Mouse (Mus musculus): ENCODE results near the gene Thrsp.

The Thrsp gene

DNA sequence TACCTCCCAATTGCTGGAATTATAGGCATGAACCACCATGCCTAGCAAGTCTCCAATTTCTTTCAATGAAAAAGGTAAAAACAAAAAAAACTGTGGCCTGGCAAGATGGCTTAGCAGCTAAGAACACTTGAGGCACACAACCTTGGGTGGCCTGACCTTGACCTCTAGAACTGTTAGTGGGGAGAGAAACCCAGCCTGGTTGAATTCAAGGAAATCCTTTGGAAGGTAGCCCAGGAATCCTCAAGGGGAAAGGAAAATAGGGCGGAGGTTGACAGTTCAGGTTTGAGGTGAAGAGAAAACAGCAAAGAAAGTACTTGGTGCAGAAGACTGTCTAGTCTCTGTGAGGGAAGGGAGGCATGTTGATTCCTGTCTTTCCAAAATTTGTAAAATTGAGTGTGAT lies 3.1 kb downstream of the Thrsp start:
- Histone ChIP-seq H3K36me3 (ENCODE audit: insufficient read depth, low read length) (peaks cover 17% of the 10 kb centered on the region), H3K4me3 (replicated peaks; ENCODE audit: low read length) (no peak overlapping the region), H3K27me3 (ENCODE audit: insufficient read depth, low read length) (no peaks in the 10 kb centered on the region), H3K9me3 (ENCODE audit: low read length) (no peaks in the 10 kb centered on the region), H3K4me1 (replicated peaks; ENCODE audit: low read depth, low read length) (peaks cover 61% of the 10 kb centered on the region)
- TF ChIP-seq CTCF (conservative IDR thresholded peaks at IDR 0.05; ENCODE audit: low read length) (no peak), POU5F1 (IDR thresholded peaks at IDR 0.05; ENCODE audit: borderline replicate concordance, low read length) (no peak), NANOG (IDR thresholded peaks at IDR 0.05; ENCODE audit: borderline replicate concordance, low read length) (no peak)

GRCm38 (mm10) chr7:97413981-97414380 lies 3.5 kb downstream of the Thrsp start:
- Histone ChIP-seq H3K36me3 (ENCODE audit: insufficient read depth, low read length) (peaks cover 21% of the 10 kb centered on the region), H3K9me3 (ENCODE audit: low read length) (no peaks in the 10 kb centered on the region), H3K27me3 (ENCODE audit: insufficient read depth, low read length) (no peaks in the 10 kb centered on the region), H3K4me3 (replicated peaks; ENCODE audit: low read length) (no peak overlapping the region), H3K4me1 (replicated peaks; ENCODE audit: low read depth, low read length) (peaks cover 58% of the 10 kb centered on the region)
- no peak for TF ChIP-seq POU5F1 (IDR thresholded peaks at IDR 0.05; ENCODE audit: borderline replicate concordance, low read length)
- TF ChIP-seq NANOG (IDR thresholded peaks at IDR 0.05; ENCODE audit: borderline replicate concordance, low read length): no peak
- no peak for TF ChIP-seq CTCF (conservative IDR thresholded peaks at IDR 0.05; ENCODE audit: low read length)

DNA sequence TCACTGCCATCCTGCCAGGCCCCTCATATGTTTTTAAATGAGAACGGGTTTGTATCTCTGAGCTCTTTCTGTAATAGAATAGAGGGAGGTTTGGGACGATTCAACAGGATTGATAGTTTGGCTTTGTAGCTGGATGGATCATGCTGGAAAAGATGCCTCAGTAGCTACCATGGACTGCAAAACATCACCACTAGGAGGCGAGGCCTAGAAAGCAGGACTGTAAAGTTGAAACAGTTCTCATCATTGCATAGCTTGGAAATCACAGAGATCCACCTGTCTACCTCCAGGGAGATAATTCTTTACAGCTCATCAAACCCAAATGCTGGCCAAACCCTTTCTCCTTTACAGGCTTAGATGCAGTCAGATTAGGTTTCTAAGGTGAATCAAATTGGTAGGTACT lies 6.0 kb downstream of the Thrsp start:
- Histone ChIP-seq H3K36me3 (ENCODE audit: insufficient read depth, low read length) (peaks cover 34% of the 10 kb centered on the region), H3K4me3 (replicated peaks; ENCODE audit: low read length) (no peak overlapping the region), H3K4me1 (replicated peaks; ENCODE audit: low read depth, low read length) (peaks cover 52% of the 10 kb centered on the region), H3K9me3 (ENCODE audit: low read length) (no peaks in the 10 kb centered on the region), H3K27me3 (ENCODE audit: insufficient read depth, low read length) (no peaks in the 10 kb centered on the region)
- TF ChIP-seq CTCF (conservative IDR thresholded peaks at IDR 0.05; ENCODE audit: low read length) (peak; percentile 54), NANOG (IDR thresholded peaks at IDR 0.05; ENCODE audit: borderline replicate concordance, low read length) (no peak), POU5F1 (IDR thresholded peaks at IDR 0.05; ENCODE audit: borderline replicate concordance, low read length) (no peak)

GRCm38 (mm10) chr7:97411106-97411505 lies 6.4 kb downstream of the Thrsp start:
- Histone ChIP-seq H3K9me3 (ENCODE audit: low read length) (no peaks in the 10 kb centered on the region), H3K4me1 (replicated peaks; ENCODE audit: low read depth, low read length) (peaks cover 52% of the 10 kb centered on the region), H3K4me3 (replicated peaks; ENCODE audit: low read length) (no peak overlapping the region), H3K27me3 (ENCODE audit: insufficient read depth, low read length) (no peaks in the 10 kb centered on the region), H3K36me3 (ENCODE audit: insufficient read depth, low read length) (peaks cover 34% of the 10 kb centered on the region)
- TF ChIP-seq CTCF (conservative IDR thresholded peaks at IDR 0.05; ENCODE audit: low read length) (no peak), NANOG (IDR thresholded peaks at IDR 0.05; ENCODE audit: borderline replicate concordance, low read length) (no peak), POU5F1 (IDR thresholded peaks at IDR 0.05; ENCODE audit: borderline replicate concordance, low read length) (no peak)

- Histone ChIP-seq H3K27me3 (ENCODE audit: insufficient read depth, low read length) (no peaks in the 10 kb centered on the region), H3K9me3 (ENCODE audit: low read length) (no peaks in the 10 kb centered on the region), H3K4me3 (replicated peaks; ENCODE audit: low read length) (no peak overlapping the region), H3K4me1 (replicated peaks; ENCODE audit: low read depth, low read length) (peaks cover 21% of the 10 kb centered on the region), H3K36me3 (ENCODE audit: insufficient read depth, low read length) (peaks cover 40% of the 10 kb centered on the region)
- TF ChIP-seq NANOG (IDR thresholded peaks at IDR 0.05; ENCODE audit: borderline replicate concordance, low read length): no peak
- no peak for TF ChIP-seq CTCF (conservative IDR thresholded peaks at IDR 0.05; ENCODE audit: low read length)
- TF ChIP-seq POU5F1 (IDR thresholded peaks at IDR 0.05; ENCODE audit: borderline replicate concordance, low read length): no peak
Observed at GRCm38 (mm10) chr7:97407145-97407544, 10.4 kb downstream of the Thrsp start.

GRCm38 (mm10) chr7:97399960-97400715 lies 17.4 kb downstream of the Thrsp start, which contains the start of gene Ndufc2:
Gene Ndufc2 (plus strand): TSS chr7:97400003.
- H3K4me1 ChIP-seq (replicated peaks; ENCODE audit: low read depth, low read length): peaks cover 29% of the 10 kb centered on the region
- no peaks in the 10 kb centered on the region for H3K9me3 ChIP-seq (ENCODE audit: low read length)
- H3K4me3 ChIP-seq (replicated peaks; ENCODE audit: low read length): peak within 1 kb of the TSS; percentile 96
- no peaks in the 10 kb centered on the region for H3K27me3 ChIP-seq (ENCODE audit: insufficient read depth, low read length)
- peaks cover 10% of the 10 kb centered on the region; the same call in 1 of the 2 replicates for H3K36me3 ChIP-seq (ENCODE audit: insufficient read depth, low read length)
- no peak for TF ChIP-seq POU5F1 (IDR thresholded peaks at IDR 0.05; ENCODE audit: borderline replicate concordance, low read length)
- no peak for TF ChIP-seq NANOG (IDR thresholded peaks at IDR 0.05; ENCODE audit: borderline replicate concordance, low read length)
- TF ChIP-seq CTCF (conservative IDR thresholded peaks at IDR 0.05; ENCODE audit: low read length): no peak

- Histone ChIP-seq H3K9me3 (ENCODE audit: low read length) (no peaks in the 10 kb centered on the region), H3K27me3 (ENCODE audit: insufficient read depth, low read length) (no peaks in the 10 kb centered on the region), H3K4me3 (replicated peaks; ENCODE audit: low read length) (no peak overlapping the region), H3K36me3 (ENCODE audit: insufficient read depth, low read length) (peaks cover 10% of the 10 kb centered on the region; the same call in 1 of the 2 replicates), H3K4me1 (replicated peaks; ENCODE audit: low read depth, low read length) (peaks cover 29% of the 10 kb centered on the region)
- TF ChIP-seq POU5F1 (IDR thresholded peaks at IDR 0.05; ENCODE audit: borderline replicate concordance, low read length) (no peak), NANOG (IDR thresholded peaks at IDR 0.05; ENCODE audit: borderline replicate concordance, low read length) (no peak), CTCF (conservative IDR thresholded peaks at IDR 0.05; ENCODE audit: low read length) (no peak)
Observed at GRCm38 (mm10) chr7:97398943-97399342, 18.6 kb downstream of the Thrsp start.

DNA sequence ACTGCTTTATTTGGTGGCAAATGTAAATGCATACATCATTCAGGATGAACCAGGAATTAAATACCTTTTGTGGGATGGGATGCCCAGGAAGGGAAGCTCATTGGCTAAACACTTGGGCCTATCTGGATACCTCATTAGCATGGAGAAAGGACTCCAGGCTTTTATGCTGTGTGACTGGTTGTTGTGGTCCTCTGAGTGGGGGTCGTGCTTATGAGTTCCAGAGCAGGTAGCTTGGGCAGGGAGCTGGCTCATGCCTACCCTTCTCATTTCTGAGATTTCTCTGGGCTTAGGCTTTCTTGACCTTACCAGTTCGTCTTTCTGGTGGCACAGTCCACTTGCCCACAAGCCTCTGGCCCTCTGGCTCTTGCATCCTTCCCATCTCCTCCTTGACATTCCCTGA lies 23.2 kb downstream of the Thrsp start:
- peaks cover 20% of the 10 kb centered on the region for H3K36me3 ChIP-seq (ENCODE audit: insufficient read depth, low read length)
- H3K4me3 ChIP-seq (replicated peaks; ENCODE audit: low read length): no peak overlapping the region
- no peaks in the 10 kb centered on the region for H3K9me3 ChIP-seq (ENCODE audit: low read length)
- H3K27me3 ChIP-seq (ENCODE audit: insufficient read depth, low read length): no peaks in the 10 kb centered on the region
- TF ChIP-seq NANOG (IDR thresholded peaks at IDR 0.05; ENCODE audit: borderline replicate concordance, low read length): no peak
- peaks cover 9% of the 10 kb centered on the region for H3K4me1 ChIP-seq (replicated peaks; ENCODE audit: low read depth, low read length)

- Histone ChIP-seq H3K36me3 (ENCODE audit: insufficient read depth, low read length) (peaks cover 38% of the 10 kb centered on the region), H3K4me1 (replicated peaks; ENCODE audit: low read depth, low read length) (no peaks in the 10 kb centered on the region), H3K9me3 (ENCODE audit: low read length) (no peaks in the 10 kb centered on the region), H3K4me3 (replicated peaks; ENCODE audit: low read length) (no peak overlapping the region), H3K27me3 (ENCODE audit: insufficient read depth, low read length) (no peaks in the 10 kb centered on the region)
- TF ChIP-seq NANOG (IDR thresholded peaks at IDR 0.05; ENCODE audit: borderline replicate concordance, low read length): no peak
- no peak for TF ChIP-seq POU5F1 (IDR thresholded peaks at IDR 0.05; ENCODE audit: borderline replicate concordance, low read length)
- TF ChIP-seq CTCF (conservative IDR thresholded peaks at IDR 0.05; ENCODE audit: low read length): no peak
Observed at GRCm38 (mm10) chr7:97392079-97392445, 25.5 kb downstream of the Thrsp start.

Data from E14TG2a.4 (cell line).